Mouse (Mus musculus) heart, postnatal 14 days (tissue): ENCODE measurements at regions not wholly inside any gene's neighbourhood (a gene's known extent, or its start where the extent isn't known, plus 50 kb on each side); places are given as distances from the start of the nearest gene placed in this dataset.

Experiments
- DNase-seq, 2 experiments: peaks; one replicate each; pipeline ENCODE4 v3.0.0; 2021 to 2022
- intact Hi-C: fragments of 180-260 bp; cut with DNase I; formaldehyde crosslinking; loops from one replicate; pipeline ENCODE4 v1.15.1; 2025

DNA sequence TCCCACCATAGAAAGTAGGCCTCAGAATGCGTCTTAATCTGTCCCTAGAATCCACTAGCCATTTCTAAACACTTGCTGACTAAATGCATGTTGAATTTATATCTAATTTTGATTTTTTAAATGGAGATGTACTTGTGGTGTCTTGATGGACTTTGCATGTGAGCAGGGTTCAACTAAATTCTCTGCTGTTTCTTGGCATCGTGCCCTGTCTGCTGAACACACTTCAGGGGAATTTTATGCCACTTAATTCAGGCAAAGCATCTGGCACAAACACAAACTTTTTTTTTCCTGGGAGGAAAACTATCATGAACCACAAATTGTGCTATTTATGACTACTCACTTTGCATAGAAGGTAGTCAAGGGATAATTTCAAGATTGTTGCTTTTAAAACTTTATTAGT is 87.7 kb downstream of the Stc2 start:
- DNase-seq = no peak
- intact Hi-C loops = no loop called here

DNA sequence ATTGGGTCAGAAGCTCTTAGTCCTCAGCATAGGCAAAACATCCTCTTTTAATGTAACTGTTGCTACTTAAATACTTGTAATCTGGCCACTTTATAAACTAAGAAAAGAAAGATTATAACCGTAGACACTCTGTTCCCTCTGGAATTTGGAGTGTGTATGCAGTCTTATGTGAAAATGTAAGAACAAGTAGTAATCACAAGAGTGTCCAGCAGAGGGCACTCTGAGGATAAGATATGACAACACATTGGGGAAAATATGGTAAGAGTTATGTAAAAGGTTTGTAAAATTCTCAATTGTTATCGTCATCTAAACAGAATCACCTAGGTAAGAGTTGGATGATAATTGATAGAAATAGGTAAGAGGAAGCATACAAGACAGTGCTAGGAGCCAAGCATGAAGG is 66.2 kb upstream of the Gm17332 start:
- peak; percentile 63 to 85 for DNase-seq
- intact Hi-C loops = loop anchor here (1.0 to 5.0 kb wide), 3 partner anchors 124 to 390 kb away; partner anchors contain the start of gene Stc2
